Mouse (Mus musculus) testis, adult 2 months (tissue): Measurements from ENCODE around the gene Spata16.

Source experiments
- CTCF ChIP-seq: fragments of 200-500 bp; IDR thresholded peaks from 2 replicates; pipeline ENCODE4 v1.5.1; 2012; ENCODE audit warnings: low read depth, mild to moderate bottlenecking, inconsistent platforms, low read length, moderate library complexity; ENCODE audit not compliant: control insufficient read depth, insufficient read depth, insufficient replicate concordance
- POLR2A ChIP-seq: fragments of 200-500 bp; IDR thresholded peaks from 2 replicates; pipeline ENCODE4 v1.6.1; 2012; ENCODE audit warnings: low read depth, mild to moderate bottlenecking, inconsistent platforms, low read length, moderate library complexity; ENCODE audit not compliant: control insufficient read depth

GRCm38 (mm10) chr3:26916607-26917006, 279.2 kb downstream of the Spata16 start:
- TF ChIP-seq POLR2A = no peak
- TF ChIP-seq CTCF = no peak
